Mouse (Mus musculus) NIH3T3 (cell line): ENCODE measurements around the gene Taf8.

Experiments
- DNase-seq: peaks from one replicate; pipeline ENCODE4 v3.0.0-alpha.2; 2012; ENCODE audit warnings: low read depth

Gene Taf8

DNA sequence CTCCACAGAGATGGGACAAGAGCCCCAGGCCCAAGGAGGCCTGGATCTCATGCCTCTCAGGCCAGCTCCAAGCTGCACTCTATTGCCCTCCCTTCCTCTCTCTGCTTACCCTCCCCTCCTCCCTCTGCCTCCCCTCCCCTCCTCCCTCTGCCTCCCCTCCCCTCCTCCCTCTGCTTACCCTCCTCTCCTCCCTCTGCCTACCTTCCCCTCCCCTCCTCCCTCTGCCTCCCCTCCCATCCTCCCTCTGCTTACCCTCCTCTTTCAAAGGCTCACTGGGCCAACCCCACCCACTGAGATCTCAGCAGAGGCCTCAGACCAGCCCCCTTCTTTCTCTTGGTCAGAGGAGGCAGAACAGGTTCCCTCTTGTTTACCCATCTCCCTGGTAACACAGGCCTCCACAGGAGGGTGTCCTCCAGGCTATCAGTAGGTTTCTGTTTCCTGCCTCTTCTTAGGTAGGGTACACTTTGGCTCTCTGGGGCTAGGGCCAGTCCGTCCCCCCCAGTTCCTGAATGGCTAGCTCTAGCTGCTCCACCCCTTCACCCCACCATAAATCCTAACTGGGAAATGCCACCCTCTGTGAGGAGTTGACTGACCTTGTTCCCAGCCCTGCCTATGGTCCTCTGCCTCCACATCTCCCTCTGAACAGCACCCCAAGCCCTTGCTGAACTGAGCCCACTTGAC lies 17.7 kb downstream of the Taf8 start:
- DNase-seq, result peak; percentile 28

DNA sequence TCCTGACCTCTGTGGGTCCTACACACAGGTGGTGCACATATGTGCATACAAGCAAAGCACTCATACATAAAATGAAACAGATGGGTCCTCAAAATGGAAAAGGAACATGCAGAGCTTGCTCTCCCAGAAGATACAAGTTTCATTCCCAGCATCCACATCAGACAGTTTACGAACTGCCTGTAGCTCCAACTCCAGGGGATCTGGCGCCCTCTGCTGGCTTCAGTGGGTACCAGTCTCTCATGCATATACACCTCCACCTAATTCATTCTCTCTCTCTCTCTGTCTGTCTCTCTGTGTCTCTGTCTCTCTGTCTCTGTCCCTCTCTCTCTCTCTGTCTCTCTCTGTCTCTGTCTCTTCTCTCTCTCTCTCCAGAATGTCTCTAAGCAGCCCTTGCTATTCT lies 19.7 kb downstream of the Taf8 start:
- DNase-seq, result peak; percentile 84

DNA sequence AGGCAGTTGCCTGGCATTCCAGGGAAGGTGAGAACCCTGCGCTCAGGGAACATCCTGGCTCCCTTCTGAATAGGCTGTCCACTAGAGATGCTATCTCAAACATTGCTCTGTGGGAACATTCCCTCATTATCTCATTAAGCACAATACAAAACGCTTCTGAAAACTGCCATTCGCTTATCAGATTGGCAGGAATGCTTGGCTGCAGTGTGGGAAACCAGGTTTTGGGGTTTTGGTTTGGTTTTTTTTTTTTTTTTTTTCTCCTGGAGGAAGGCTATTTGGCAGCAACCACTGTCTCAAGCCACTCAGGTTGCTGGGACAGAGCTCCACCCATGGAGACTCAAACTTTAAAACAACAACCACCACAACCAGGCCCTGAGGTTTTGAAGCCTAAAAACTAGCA lies 22.2 kb downstream of the Taf8 start:
- DNase-seq, result no peak

DNA sequence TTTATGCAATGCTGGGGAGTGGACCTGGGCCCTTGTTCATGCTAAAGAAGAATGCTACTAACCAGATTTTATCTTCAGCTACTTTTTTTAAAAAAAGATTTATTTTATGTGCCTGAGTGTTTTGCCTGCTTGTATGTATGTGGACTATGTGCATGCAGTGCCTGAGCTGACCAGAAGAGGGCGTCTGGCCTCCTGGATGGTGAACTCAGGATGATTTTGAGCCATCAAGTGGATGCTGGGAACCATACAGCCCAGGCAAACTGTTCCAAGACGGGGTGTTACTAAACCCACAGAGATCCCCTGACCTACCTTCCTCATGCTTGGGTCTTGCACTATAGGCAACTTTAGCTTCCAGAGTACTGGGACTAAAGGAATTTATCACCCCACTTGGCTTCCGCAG lies 26.4 kb downstream of the Taf8 start:
- peak; percentile 36 for DNase-seq

DNA sequence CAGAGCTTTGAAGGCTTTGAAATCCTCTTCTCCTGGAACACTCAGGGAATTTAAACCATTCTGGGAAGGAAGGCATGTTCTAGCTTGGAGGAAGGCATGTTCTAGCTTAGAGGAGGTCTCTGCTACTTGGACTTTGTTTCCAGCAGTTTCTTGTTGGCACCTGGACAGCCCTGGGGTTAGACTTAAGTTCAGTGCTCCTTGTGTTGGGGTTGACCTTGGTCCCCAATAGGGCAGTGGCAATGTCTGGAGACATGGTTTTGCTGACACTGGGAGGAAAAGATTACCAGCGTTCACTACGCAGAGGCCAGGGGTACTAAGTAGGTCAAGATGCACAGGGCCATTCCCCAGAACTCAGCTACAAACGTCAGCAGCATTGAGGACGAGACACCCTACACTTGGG lies 26.9 kb downstream of the Taf8 start:
- no peak for DNase-seq

DNA sequence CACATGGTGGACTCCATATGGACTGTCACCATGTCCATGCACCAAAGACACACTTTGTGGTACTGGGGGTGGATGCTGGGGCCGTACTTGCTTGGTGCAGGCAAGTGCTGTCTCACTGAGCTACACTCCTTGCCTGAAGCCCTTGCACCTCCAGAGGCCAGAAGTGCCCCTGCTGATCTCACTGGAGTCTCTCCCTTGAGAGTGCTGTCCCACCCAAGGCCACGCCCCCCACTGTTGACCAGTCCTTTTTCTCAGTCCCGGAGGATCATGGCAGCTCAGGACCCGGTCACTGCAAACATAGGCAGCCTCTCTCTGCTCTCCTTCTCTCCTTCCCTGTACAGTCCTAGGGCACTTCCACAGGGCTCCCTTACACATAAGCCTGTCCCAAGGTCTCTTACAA lies 27.8 kb downstream of the Taf8 start:
- DNase-seq, result no peak

DNA sequence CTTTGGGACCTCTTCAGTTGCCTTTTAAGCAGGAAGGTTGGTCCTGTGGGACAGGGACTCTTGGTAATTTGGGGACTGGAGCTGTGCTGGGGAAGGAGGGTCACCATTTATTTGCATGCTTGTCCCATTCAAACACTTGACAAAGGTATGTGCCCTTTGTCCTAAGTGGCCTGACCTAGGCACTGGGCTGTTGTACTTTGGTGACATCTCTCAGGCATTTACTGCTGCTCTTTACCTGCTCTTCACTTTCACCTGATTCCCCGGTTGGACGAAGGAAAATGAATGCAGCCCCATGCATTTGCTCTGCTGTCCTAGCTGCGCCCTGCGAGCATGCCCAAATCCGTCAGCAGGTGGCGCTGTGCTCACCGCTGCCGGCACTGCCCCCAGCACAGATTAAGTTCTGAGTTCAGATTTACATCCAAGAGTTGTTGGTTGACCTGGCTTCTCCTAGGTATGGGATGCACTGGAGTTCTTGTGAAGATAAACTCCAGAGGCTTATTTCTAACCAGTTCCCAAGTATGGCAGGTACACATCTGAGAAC lies 28.6 kb downstream of the Taf8 start:
- DNase-seq, result peak; percentile 72

DNA sequence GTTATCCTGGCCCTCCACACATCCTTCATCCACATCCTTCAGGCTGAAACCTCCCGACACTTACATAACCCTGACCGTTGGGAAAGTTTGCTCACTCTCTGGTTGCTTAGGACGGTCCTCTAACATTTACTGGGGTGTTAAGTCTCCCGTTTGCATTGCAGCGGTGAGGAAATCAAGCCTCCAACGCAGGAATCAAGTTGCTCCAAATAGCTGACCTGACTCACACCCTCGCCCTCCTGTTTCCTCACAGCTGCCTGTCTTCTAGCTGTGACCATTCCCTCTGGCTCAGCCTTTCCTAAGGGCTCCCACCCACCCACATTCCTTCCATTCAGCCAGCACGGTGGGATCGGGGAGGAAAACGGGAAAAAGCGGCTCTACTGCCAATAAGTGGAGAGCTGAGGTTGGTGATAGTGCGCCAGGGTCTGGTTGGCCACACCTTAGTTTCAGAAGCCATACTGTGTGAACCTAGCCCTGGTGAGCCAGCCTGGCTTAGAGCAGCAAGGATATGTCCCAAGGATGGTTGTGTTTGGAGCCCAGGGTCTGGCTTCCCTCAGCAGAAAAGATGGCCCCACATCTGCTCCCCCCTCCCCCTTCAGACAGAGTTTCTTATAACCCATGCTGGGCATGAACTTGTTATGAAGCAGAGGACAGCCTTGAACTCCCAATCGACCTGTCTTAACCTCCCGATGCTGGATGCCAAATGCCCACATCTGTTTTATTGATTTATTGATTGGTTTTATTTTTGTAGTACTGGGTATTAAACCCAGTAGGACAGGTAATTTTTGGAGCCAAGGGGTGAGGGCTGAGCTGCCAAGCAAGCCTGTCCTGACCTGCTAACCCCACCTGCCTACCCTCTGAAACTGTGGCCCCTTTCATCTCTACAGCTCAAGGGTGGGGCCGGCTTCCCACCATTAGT lies 29.4 kb downstream of the Taf8 start:
- peak; percentile 57 for DNase-seq

DNA sequence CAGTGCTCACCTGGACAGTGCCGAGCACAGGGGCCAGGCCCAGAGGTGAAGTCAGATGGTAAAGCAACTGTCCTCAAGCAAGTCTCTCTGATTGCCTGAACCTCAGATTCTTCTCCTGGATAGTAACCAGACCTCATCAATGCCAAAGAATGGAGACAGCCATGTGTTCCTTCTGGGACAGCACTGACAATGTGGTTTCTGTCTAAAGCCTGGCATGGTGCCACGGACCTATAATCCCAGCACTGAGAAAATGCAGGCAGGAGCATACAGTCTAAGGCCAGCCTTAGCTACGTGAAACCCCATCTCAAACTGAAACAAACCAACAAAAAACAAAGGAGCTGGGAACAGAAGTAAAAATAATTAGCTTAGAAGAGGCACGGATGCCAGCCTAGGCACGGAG lies 31.4 kb downstream of the Taf8 start:
- peak; percentile 41 for DNase-seq

DNA sequence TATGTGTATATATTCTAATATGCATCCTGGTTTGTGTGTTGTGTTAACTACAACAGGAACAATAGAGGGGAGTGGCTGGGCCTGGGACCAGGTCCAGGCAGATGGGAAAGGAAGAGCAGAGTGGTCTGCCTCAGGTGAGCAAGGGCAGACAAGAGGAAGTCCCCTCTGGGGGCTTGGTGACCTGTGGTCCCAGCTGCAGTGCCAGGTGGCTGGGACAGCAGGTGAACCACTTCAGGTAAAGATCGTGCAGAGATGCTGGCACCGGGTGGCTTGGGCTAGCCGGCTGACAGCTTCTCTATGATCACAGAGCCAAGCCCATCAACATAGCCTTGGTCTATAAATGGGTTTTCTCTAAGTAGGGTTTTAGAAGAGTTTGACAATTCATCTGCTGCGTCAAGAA lies 32.0 kb downstream of the Taf8 start:
- no peak for DNase-seq

DNA sequence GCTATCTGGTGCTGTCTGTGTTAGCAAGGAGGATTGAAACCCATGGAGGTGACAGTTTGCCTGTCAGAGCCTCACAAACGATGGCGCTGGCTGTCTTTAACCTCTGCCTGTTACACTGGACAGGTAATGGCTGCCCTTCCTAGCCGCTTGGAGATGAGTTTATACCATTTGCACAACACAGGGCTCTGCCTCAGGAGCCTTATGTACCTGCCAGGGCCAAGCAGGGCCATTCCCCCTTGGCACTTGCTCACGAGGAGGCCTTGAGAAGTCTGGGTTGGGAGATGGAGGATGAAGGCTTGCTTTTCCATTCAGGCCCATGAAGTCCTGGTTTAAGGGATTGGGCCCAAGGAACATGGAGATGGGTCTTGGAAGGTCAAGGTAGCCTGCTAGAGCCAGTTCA lies 32.5 kb downstream of the Taf8 start:
- DNase-seq, result no peak

DNA sequence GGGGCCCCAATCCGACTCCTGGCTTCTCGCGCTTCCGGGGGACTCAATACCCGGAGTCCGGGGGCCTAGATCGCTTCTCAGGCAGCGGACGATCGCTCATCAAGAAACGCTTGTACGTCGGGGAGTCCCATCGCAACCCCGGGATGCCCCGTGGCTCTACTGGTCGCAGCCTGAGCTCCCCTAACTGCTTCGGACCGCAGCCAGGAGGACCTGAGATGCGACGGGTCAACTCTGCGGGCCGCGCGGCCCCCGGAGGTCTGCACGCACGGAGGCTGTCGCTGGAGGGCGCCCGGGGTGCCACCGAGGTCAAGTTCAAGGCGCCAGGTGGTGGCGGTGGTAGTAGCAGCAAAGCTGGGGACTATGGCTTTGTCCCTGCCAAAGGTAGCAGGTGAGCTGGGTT lies 33.6 kb downstream of the Taf8 start:
- DNase-seq, result no peak

DNA sequence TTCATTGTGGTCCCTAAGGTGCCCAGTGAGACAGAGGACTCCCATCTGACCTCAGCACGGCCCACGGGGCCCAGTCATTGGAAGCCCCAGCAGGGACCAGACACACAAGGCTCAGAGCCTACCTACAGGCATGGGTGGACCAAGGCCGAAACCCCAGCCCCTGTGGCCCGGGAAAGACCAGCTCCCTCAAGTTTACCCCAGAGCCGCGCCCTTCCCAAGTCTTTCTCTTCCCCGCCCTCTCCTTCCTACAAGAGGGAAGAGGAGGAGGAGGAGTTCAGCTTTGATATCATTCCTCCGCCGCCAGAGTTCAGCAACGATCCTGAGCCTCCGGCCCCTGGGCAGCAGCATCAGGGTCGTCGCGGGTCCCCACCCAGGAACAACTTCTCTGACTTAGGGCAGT lies 34.0 kb downstream of the Taf8 start:
- DNase-seq, result no peak

DNA sequence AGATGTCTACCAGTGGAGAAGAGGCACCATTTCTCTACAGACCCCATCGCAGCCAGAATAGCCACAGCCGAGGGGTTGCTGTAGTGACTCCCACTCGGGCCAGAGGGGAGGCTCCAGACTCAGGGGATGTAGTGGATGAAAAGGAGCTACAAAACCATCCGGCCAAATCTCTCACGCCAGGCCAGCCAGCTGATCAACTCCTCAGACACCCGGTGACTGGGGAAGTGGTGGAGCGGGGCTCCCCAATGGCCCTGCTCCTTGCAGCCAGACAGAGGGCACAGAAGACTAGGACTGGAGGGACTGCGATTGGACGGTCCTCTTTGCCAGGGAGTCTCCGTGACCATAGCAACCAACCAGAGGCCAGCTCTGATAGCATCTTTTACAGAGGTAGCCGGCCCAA lies 34.4 kb downstream of the Taf8 start:
- DNase-seq, result no peak

DNA sequence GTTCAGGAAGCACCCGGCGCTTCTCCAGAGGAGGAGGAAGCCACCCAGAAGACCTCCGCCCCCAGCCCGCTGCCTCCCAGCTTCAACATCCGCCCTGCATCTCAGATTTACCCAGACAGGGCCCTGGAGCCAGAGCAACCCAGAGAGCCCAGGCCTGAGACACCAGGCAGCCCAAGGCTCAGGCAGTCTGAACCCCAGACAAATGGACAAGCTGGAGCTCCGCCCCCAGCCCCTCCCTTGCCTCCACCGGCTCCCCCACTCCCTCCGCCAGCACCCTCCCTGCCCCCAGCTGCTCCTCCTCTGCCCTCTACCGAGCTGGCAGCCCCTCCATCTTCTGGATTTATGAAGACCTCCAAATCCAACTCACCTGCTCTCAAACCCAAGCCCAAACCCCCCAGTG lies 35.8 kb downstream of the Taf8 start:
- DNase-seq, result no peak

DNA sequence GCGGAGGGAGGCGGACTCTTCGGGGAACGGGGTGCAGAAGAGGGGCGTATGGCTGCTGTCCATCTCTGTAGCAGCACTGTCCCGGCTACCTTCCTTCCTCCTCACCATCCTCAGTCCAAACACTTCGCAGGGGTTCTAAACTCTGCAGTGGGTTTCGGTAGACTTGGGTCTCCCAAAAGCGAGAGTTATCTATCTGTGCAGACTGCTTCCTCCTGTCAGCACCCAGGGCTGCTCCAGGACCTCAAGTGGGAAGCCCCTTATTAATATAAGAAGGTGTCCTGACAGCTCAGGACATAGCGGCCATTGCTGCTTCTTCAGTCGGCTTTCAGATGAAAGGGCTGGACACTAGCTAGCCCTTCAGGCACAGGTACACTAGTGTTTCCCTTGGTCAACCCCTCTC lies 37.1 kb downstream of the Taf8 start:
- no peak for DNase-seq

DNA sequence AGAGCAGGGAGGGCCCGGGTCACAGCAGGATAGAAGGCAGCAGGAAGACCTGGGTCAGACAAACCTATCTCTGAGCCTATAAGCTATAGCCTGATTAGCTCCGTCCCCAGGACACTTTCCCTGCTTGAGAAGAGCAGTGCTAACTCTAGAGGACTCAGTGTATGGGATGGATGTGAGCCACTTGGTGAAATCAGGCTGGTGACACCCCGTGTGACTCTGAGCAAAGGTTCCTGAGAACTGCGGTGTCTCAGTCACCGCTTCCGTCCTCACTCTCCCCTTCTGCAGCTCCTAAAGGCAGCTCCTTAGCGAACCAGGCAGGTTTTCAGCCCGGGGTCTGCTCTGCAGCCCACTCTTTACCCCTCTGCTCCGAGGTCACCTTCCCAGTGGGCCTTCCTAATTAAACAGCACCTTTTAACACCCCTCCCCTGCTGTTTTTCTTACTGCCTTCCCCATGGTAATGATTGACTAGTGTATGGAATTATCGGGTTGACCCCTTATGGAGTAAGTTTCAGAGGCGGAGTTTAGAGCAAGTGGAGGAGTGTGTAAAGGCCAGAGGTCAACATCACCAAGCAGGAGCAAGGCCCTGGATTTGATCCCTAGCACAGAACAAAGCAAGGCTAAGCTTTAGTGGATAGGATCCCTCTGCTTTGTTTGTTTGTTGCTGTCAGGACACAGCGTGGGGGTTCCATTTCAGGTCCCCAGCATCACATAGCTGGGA lies 37.7 kb downstream of the Taf8 start:
- no peak for DNase-seq

DNA sequence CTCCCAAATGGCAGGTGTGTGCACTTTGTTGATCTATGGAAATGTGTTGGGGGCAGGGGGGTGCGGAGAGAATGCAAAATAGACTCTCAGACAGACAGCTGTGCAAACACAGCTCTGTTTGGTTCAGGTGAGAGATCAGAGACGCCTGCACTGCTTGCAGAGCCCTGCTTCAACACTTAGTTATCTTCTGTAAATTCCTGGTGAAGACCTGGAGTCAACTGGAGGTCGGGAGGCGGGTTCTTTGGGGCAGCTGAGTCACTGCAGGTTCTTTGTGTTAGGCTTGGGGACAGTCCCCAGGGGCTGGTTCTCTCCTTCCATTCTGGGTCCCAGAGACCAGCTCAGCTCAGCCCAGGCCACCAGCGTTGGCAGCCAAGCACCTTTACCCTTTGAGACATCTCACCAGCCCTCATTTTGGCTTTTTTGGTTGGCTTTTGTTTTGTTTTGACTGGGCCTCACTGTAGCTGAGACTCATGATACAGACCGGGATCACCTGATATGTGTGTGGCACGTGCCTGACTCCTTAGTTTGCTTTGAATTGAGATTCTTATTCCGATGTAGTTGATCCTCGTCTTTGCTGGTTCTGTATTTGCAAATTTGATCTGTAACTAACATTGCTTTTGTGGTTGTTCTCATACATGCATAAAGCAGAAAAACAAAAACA lies 39.2 kb downstream of the Taf8 start:
- DNase-seq, result no peak

DNA sequence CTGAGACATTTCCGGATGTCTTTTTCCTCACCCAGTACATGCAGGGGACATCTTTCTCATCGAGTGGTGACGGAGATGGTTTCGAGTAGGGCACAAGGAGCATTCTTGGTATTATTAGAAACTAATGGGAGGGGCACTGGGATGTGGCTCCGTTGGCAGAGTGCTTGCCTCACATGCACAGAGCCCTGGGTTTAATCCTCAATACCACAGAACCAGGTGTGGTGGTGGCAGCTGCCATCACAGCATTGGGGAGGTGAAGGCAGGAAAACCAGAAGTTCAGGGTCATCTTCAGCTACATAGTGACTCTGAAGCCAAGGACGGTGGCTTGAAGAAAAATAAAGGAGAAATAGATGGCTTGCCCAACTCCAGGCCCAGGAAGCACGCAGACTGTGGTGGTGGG lies 39.9 kb downstream of the Taf8 start:
- DNase-seq, result no peak

DNA sequence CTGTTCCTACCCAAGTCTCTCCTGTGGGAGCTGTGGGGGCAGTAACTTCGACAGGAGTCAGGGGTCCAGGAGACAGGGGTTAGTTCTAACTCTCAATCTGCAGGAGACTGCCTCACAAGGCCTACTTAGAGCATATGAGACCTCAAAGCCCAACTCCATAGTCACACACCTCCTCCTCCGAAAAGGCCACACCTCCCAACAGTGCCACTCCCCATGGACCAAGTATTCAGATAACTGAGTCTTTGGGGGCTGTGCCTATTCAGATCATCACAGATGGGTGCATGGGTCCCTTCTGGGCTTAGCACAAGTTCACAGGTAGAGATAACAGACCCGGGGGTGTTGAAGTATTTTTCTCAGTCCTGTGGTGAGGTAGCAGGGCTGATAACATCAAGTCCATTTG lies 40.4 kb downstream of the Taf8 start:
- no peak for DNase-seq

DNA sequence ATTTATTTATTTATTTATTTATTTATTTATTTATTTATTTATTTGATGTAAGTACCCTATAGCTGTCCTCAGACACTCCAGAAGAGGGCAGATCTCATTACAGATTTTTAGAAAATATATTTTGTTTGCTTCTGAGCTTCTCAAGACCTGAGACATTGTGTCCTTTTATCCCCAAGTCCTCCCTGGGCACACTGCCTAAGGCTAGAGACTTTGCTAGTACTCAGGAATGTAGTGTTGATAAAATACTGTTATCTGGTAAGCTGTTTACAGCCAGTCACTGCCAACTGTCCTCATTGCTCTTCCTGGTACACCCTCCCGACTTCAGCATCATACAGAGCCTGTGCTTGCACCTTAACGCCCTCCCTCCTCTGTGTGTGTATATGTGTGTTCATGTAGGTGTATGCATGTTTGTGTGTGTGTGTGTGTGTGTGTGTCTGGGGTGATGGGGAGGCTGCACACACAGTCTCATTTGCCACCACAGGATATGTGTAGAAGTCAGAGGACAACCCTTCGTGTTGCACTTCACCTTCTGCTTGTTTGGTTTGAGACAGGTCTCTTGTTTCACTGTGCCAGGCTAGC lies 42.7 kb downstream of the Taf8 start:
- no peak for DNase-seq

DNA sequence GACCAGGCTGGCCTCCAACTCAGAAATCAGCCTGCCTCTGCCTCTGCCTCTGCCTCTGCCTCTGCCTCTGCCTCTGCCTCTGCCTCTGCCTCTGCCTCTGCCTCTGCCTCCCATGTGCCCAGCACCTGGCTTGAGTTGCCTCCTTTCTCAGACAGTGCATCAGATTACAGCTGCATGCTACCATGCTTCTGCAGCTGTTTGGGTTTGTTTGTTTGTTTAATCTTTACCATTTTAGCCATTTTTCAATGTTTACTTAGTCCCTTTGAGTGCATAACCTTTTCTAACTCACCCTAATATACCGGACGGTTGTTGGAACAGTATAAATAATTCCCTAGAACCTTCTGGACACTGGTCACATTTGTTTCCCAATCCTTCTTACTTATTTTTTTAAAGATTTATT lies 43.2 kb downstream of the Taf8 start:
- no peak for DNase-seq
